Mouse (Mus musculus) heart, adult 8-10 months (tissue): ENCODE measurements at regions not wholly inside any gene's neighbourhood (a gene's known extent, or its start where the extent isn't known, plus 50 kb on each side); places are given as distances from the start of the nearest gene placed in this dataset.

Source experiments
- DNase-seq: peaks from one replicate; pipeline ENCODE4 v3.0.0; 2022; ENCODE audit warnings: low spot score

- no peak for DNase-seq
Measured at GRCm38 (mm10) chr1:75833071-75833830, 287.2 kb downstream of the Slc4a3 start.

- no peak for DNase-seq
Measured at GRCm38 (mm10) chr1:75834361-75834760, 288.3 kb downstream of the Slc4a3 start.

- no peak for DNase-seq
Measured at GRCm38 (mm10) chr1:75839551-75840223, 293.6 kb downstream of the Slc4a3 start.

DNA sequence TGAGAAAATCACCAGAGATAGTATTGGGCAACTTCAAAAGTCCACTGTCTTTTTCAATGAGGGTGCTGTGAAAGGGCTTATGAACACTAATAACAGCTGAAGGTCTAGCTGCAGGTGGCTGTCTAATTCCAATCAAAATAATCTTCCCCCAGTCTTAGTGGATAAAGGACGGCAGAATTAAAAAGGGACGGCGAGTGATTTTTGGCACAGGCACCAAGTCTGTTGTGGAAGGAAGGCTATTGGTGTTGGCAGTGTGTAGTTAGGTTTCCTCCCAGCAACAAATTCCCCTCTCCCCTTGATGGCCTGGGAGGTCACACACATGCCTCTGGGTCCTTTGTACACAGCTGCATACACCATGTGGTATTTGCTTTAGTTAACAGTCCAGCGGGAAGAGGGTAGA lies 296.3 kb downstream of the Slc4a3 start:
- DNase-seq = no peak

DNA sequence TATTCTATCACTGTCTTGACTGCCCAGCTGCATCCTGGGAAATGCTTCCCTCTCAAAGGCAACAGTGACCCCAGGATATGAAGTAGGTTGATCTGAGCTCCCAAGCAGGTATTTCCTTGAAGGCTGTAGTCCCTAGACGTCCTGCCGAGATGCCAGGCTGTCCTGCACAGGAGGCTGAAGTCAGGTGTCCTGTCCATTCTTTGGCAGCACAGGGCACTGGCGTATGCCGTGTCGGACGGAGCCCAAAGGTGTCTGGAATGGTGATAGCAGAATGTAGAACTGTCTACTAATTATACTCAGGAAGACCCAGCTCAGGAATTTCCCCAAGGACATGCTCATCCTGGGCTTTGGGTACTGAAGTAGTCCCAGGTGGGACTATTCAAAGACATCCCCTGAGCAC lies 297.3 kb downstream of the Slc4a3 start:
- DNase-seq = no peak

GRCm38 (mm10) chr1:75844123-75844522 lies 298.1 kb downstream of the Slc4a3 start:
- DNase-seq = no peak

GRCm38 (mm10) chr1:75844529-75844928 lies 298.5 kb downstream of the Slc4a3 start:
- DNase-seq = no peak

DNA sequence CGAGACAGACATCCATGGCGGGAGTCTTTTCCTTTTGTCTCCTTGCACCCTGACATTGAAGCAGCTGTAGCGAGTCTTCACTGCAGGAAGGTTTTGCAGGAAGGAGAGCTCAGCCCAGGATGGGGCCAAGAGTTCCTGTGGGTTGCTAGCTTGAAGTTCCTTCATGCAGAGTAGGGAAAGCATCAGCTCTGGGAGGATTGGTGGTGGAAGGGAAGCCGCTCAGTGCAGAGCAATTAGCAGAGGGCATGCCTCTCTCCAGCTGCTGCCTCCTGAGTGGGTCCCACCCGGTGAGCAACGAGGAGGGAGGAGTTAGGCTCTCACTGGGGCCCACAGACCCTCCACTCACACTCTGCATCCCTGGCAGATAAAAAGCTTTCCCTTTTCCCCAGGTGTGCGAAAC lies 298.9 kb downstream of the Slc4a3 start:
- DNase-seq = no peak

GRCm38 (mm10) chr1:75845771-75846535 lies 299.9 kb downstream of the Slc4a3 start:
- DNase-seq = no peak

GRCm38 (mm10) chr1:75847681-75848080 lies 301.6 kb downstream of the Slc4a3 start:
- DNase-seq = no peak

DNA sequence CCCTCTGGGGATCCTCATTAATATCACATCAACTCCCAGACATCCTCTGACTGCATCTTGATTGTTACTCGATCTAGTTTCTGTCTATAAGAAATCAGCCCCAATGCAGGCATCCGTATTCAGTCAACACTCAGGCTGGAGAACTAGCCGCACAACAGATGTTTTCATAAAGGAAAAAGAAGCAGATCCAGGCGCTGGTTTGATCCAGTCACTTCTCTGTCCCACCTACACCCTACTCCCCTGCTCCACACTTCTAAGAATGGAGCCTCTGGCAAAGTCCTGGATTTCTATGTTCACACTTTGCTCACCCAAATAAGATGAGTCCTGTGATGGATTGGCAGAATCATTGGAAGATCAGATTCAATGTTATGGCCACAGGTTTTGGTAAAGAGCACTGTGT lies 302.4 kb downstream of the Slc4a3 start:
- DNase-seq = no peak

DNA sequence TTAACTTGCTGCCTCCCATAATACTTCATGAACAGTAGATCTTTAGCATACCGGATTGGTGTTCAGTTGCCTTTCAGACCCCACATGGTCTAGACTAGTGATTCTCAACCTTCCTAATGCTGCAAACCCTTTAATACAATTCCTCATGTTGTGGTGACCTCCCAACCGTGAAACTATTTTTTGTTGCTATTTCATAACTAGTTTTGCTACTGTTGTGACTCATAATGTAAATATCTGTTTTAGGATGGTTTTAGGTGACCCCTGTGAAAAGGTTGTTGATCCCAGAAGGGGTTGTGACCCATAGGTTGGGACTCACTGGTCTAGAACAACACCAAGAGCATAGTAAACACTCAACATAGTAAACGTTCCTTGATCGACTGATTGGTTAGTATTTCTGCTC lies 304.1 kb downstream of the Slc4a3 start:
- no peak for DNase-seq

DNA sequence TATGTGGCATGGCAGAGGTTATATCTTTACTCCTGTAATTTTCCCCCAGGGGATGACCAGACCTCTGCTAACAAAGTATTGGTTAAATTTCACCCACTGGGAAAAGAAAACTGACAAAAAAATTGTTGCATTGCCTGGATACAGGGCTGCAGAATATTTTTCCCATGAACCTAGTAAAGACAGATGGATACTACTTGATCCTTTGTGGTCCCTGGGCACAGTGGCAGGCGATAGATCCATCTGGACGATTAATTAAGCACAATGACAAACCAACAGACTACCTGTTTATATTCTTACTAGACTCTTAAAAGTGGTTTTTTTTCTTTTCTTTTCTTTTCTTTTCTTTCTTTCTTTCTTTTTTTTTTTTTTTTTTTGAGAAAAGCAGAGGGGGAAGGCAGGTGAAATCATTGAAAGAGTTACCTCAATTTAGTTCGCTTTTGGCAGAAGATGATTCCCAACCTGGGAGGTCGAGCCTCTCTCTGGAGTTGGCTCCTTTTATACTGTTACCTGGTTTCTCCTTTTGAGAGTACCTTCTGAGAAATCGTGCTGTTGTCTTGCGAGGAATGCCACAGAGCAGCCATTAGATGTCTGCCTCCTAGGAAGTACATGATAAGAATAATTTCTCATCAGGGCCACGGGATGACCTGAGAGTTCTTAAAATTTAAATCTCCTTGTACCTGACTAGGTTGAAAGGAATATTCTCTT lies 312.6 kb downstream of the Slc4a3 start:
- no peak for DNase-seq

DNA sequence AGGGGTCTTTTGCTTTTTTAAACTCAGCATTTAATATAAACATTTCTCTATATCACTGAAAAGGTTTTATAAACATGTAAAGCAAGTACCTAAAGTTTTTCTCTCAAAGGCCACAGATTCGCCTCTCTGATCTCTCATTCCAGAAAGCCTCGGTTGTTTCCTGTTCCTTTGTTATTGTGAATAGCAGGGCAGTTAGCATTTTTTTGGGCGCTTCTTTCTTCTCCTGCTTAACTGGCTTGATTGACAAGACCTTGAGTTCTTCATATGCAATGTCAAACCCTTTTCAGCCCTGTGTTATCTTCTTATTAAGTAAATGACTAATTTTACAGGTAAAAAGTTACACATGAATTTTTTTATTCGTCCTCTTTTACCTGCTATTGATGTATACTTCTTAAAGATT lies 316.7 kb downstream of the Slc4a3 start:
- DNase-seq = no peak

- DNase-seq = no peak
Measured at GRCm38 (mm10) chr1:75866556-75866955, 320.5 kb downstream of the Slc4a3 start.

- DNase-seq = no peak
Measured at GRCm38 (mm10) chr1:75869414-75869813, 323.3 kb downstream of the Slc4a3 start.

DNA sequence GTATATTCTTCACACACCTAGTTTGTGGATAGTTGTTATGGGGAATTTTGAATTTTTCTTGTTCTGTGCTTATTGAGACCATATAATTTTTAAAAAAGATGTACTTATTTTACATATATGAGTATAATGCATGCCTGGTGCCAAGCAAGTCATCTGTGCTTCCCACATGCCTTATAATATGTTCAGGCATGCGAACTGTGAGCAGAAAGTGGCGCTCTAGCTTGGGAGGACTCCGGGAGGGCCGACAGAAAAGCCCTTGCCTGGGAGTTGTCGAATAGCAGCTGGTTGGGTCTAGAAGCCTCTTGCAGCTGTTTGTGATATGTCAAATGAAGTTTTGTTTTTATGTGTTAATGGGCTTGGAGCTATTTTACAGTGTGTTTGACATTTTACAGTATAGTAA lies 323.8 kb downstream of the Slc4a3 start:
- DNase-seq = no peak

DNA sequence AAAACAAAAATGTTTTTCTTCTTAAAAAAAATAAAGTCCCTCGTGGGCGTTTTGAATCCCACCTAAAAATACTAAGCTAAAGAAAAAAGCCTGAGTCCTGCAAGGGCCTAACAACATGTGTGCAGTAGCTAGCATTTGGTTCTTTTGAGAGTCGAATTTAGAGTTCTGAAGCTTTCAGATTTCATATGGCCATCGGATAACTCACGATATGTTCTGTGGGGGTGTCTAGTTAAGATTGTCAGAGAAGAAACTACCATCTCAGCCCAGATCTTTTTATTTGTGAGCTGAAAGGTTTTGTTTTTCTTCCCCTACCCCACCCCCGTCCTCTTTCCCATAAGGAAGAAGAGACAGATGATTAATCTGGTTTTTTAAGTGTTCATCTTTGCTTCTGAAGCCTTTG lies 327.8 kb downstream of the Slc4a3 start:
- DNase-seq = no peak

GRCm38 (mm10) chr1:75877209-75877608 lies 331.1 kb downstream of the Slc4a3 start:
- DNase-seq = no peak

DNA sequence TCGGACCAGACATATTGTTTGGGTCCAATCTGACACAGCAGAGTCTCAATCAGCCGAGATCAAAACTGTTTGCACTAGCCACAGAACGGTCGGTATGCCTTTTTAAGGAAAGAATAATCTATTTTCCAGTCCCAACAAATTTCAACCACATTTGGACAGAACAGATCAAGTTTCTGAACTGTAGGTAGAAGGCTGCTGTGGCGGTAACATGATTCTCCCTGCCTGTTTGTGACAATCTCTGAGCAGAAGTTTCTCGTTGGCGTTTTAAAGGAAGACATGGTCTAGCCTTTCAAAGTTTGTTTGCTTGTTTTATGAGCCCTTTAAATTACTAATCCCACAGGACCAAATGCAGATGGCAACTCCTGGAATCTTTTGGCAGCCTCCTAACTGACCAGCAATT lies 339.6 kb downstream of the Slc4a3 start:
- no peak for DNase-seq

- DNase-seq = no peak
Measured at GRCm38 (mm10) chr1:75888499-75889208, 342.6 kb downstream of the Slc4a3 start.
